Mouse (Mus musculus) liver, adult 2 months (tissue): ENCODE results near the gene Cped1.

Source experiments
- CTCF ChIP-seq: fragments of 200-500 bp; IDR thresholded peaks from 2 replicates; pipeline ENCODE4 v1.5.1; 2011; ENCODE audit warnings: low read depth, low read length, control low read depth
- POLR2A ChIP-seq: fragments of 200-500 bp; IDR thresholded peaks from 2 replicates; pipeline ENCODE4 v1.6.1; 2011; ENCODE audit warnings: low read length, control low read depth; ENCODE audit not compliant: insufficient read depth; ENCODE audit errors: extremely low read depth

DNA sequence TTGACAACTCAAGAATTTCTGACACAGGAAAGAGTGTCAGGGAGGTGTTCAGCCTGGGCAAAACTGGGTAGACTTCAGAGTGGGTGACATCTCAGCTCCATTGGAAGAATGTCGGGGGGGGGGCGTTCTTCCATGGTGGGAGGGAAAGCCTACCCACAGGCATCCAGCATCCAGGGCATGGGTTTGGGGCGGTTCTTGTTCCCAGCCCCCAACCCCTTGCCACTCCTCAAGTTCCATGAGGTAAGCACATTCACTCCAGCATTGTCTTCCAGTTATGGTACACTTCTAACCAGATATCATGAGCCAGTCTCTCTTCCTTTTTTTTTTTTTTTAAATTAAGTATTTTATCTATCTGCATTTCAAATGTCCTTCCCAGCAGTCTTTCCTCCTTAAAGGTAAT, 118.0 kb downstream of the Cped1 start:
- TF ChIP-seq CTCF (no peak), POLR2A (no peak)
